Mouse (Mus musculus) intestine, embryonic 15.5 days (tissue): ENCODE data around the gene Lrr1. TPM values are rescaled to one million over a fixed set of nuclear protein-coding genes. Genes with fewer than 3 reads are reported as not detected.

ENCODE experiments used
- ATAC-seq: fragments of 200-750 bp; cut with Nextera tagmentation; 2 replicates; pipeline ENCODE4 v1.8.0; 2017; ENCODE audit warnings: moderate TSS enrichment, moderate library complexity
- H3K27ac ChIP-seq: fragments of 300-500 bp; sonication (generic); 2 replicates; pipeline ENCODE4 v1.5.1; 2015; ENCODE audit warnings: mild to moderate bottlenecking, inconsistent platforms
- H3K27me3 ChIP-seq: fragments of 300-500 bp; sonication (generic); replicated peaks from 2 replicates; pipeline ENCODE4 v1.6.1; 2015; ENCODE audit warnings: inconsistent platforms
- H3K36me3 ChIP-seq: fragments of 300-500 bp; sonication (generic); 2 replicates; pipeline ENCODE4 v1.6.1; 2015; ENCODE audit warnings: inconsistent platforms
- H3K4me1 ChIP-seq: fragments of 300-500 bp; sonication (generic); replicated peaks from 2 replicates; pipeline ENCODE4 v1.6.1; 2015; ENCODE audit warnings: inconsistent platforms
- H3K4me2 ChIP-seq: fragments of 300-500 bp; sonication (generic); replicated peaks from 2 replicates; pipeline ENCODE4 v1.6.1; 2015; ENCODE audit warnings: mild to moderate bottlenecking, inconsistent platforms
- H3K4me3 ChIP-seq: fragments of 300-500 bp; sonication (generic); replicated peaks from 2 replicates; pipeline ENCODE4 v1.5.1; 2015; ENCODE audit warnings: inconsistent platforms
- H3K9ac ChIP-seq: fragments of 300-500 bp; sonication (generic); 2 replicates; pipeline ENCODE4 v1.6.1; 2015; ENCODE audit warnings: inconsistent platforms
- H3K9me3 ChIP-seq: fragments of 300-500 bp; sonication (generic); 2 replicates; pipeline ENCODE4 v1.6.1; 2016; ENCODE audit warnings: inconsistent platforms
- whole genome bisulfite sequencing: fragments of 180-500 bp; shearing (Covaris S2); methylation state at CpG from one replicate; pipeline ENCODE4 v1.1.7; 2015; 5-methylcytosine and 5-hydroxymethylcytosine counted together
- polyA plus RNA-seq: library from polyadenylated mRNA; unstranded; fragments of >200 nt; fragmentation: Nextera tagmentation; extraction: Ambion mirVana; gene quantifications from 2 replicates; pipeline ENCODE4 v1.2.1, GENCODE M21; 2015

The Lrr1 gene
- polyA plus RNA-seq, 1 experiment from 2014 or later = 17.2 TPM

- Histone ChIP-seq H3K27ac (peak overlapping the region; percentile 33), H3K4me2 (peak overlapping the region; percentile 35; the same call in 1 of the 2 replicates), H3K9ac (no peak overlapping the region)
Observed at GRCm38 (mm10) chr12:69186811-69187471, 18.3 kb downstream of the Lrr1 start.

GRCm38 (mm10) chr12:69190074-69190473 lies 21.5 kb downstream of the Lrr1 start:
- 81% methylated on average over 9 of the region's 9 CpGs for WGBS
- Histone ChIP-seq H3K9ac (no peak overlapping the region), H3K27ac (no peak overlapping the region), H3K27me3 (no peaks in the 10 kb centered on the region), H3K4me1 (peaks cover 10% of the 10 kb centered on the region; the same call in 1 of the 2 replicates), H3K4me2 (no peak overlapping the region), H3K9me3 (no peaks in the 10 kb centered on the region), H3K36me3 (0 out of 2 replicates have a peak, but pooled peaks cover 6% of the 10 kb centered on the region), H3K4me3 (no peak overlapping the region)
- ATAC-seq = no peak

More at GRCm38 (mm10) chr12:69186811-69187471, 18.3 kb downstream of the Lrr1 start:
- no peaks in the 10 kb centered on the region for H3K27me3 ChIP-seq
- H3K4me1 ChIP-seq = peaks cover 10% of the 10 kb centered on the region; the same call in 1 of the 2 replicates
- 0 out of 2 replicates have a peak overlapping the region, but pooled peaks have one; percentile 2 for H3K4me3 ChIP-seq
- 0 out of 2 replicates have a peak, but pooled peaks cover 6% of the 10 kb centered on the region for H3K36me3 ChIP-seq
- 61% methylated on average over 5 of the region's 5 CpGs for WGBS
- H3K9me3 ChIP-seq = no peaks in the 10 kb centered on the region
- no peak for ATAC-seq

GRCm38 (mm10) chr12:69190522-69190921 lies 21.9 kb downstream of the Lrr1 start:
- H3K9ac ChIP-seq = no peak overlapping the region
- ATAC-seq = no peak
- no peaks in the 10 kb centered on the region for H3K27me3 ChIP-seq
- no peak overlapping the region for H3K27ac ChIP-seq
- no peak overlapping the region for H3K4me3 ChIP-seq
- peaks cover 9% of the 10 kb centered on the region; the same call in 1 of the 2 replicates for H3K4me1 ChIP-seq
- WGBS = 100% methylated on average over 1 of the region's 1 CpGs
- H3K36me3 ChIP-seq = 0 out of 2 replicates have a peak, but pooled peaks cover 6% of the 10 kb centered on the region
- H3K9me3 ChIP-seq = no peaks in the 10 kb centered on the region
- H3K4me2 ChIP-seq = no peak overlapping the region

DNA sequence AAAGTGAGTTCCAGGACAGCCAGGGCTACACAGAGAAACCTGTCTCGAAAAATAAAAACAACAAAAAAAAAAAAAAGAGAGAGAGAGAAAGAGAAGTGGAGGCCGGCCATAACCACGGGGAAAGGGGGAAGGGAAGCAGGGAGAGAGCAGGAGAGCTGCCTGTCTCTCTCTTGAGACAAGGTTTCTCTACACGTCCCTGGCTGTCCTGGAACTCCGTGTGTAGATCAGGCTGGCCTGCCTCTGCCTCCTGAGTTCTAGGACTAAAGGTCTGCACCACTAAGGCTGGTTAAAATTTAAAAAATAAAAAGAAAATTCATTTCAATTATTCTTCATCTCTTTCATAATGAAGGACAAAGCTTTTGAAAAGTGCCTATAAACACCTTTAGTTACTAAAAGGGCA lies 22.8 kb downstream of the Lrr1 start:
- no peak for ATAC-seq
- Histone ChIP-seq H3K9ac (no peak overlapping the region), H3K4me2 (no peak overlapping the region), H3K27ac (no peak overlapping the region), H3K4me3 (no peak overlapping the region), H3K9me3 (no peaks in the 10 kb centered on the region), H3K27me3 (no peaks in the 10 kb centered on the region), H3K36me3 (0 out of 2 replicates have a peak, but pooled peaks cover 6% of the 10 kb centered on the region), H3K4me1 (peaks cover 8% of the 10 kb centered on the region; the same call in 1 of the 2 replicates)
- 85% methylated on average over 5 of the region's 5 CpGs for WGBS

GRCm38 (mm10) chr12:69192637-69193036 lies 24.0 kb downstream of the Lrr1 start:
- no peak overlapping the region for H3K4me3 ChIP-seq
- H3K27ac ChIP-seq = no peak overlapping the region
- no peak overlapping the region for H3K9ac ChIP-seq
- no peak overlapping the region for H3K4me2 ChIP-seq
- H3K27me3 ChIP-seq = no peaks in the 10 kb centered on the region
- 95% methylated on average over 2 of the region's 2 CpGs for WGBS
- H3K36me3 ChIP-seq = 0 out of 2 replicates have a peak, but pooled peaks cover 6% of the 10 kb centered on the region
- H3K9me3 ChIP-seq = no peaks in the 10 kb centered on the region
- no peak for ATAC-seq
- no peaks in the 10 kb centered on the region for H3K4me1 ChIP-seq

DNA sequence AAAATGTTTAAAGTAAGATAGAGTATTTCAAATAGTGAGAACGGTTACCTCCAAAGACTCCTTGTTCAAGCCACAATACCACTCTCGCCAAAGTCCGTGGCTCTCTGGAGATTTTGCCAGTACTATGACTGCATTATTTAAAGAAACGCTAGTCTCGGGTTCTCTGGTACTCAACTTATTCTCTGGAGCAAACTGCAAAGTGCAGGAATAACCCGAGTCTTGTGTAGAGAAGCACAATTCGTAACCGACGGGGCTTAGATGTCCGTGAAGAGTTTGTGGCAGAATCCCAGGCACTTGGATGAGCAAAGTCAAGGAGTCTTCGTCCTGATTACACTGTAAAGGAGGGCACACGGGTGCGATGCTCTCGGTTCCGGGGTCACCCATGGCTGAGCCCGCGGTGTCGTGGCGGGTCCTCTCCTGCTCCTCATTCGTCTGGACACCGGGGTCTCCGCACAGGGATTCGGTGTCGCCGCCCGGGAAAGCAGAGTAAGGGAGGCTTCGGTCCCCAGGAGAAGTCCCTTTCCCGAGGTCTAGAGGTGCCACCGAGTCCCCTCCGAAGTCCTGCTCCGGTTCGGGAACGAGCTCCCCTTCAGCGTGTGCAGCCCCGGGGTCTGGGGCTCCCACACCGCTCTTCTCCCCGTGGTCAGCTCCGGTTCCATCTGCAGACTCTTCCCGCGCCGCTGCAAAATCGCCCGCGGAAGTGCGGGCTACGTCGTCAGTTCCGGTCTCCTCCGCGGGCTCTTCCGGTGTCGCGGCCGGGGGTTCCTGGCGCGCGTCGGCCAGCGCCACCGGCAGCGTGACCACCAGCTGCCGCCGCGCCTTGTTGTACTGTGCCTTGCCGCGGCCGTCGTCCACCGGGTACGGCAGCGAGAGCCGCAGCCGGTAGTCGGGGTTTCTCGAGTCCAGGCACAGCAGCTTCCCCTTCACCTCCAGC lies 28.1 kb downstream of the Lrr1 start, which contains the start of gene Gm49383:
Gm49383 (minus strand) TSS at position 661 of the 934 bp plus-strand sequence.
- Histone ChIP-seq H3K4me3 (peak within 1 kb of the TSS; percentile 69), H3K27ac (peak within 1 kb of the TSS; percentile 92), H3K4me1 (peaks cover 13% of the 10 kb centered on the region; the same call in 1 of the 2 replicates), H3K36me3 (no peaks in the 10 kb centered on the region), H3K9ac (peak within 1 kb of the TSS; percentile 70), H3K4me2 (peak within 1 kb of the TSS; percentile 93), H3K9me3 (no peaks in the 10 kb centered on the region), H3K27me3 (no peaks in the 10 kb centered on the region)
- WGBS = under 1% methylated on average over 75 of the region's 75 CpGs
- ATAC-seq = peak; percentile 86

GRCm38 (mm10) chr12:69197378-69198163 lies 29.0 kb downstream of the Lrr1 start:
- Histone ChIP-seq H3K4me1 (peaks cover 13% of the 10 kb centered on the region; the same call in 1 of the 2 replicates), H3K27me3 (no peaks in the 10 kb centered on the region), H3K36me3 (no peaks in the 10 kb centered on the region), H3K27ac (peak overlapping the region; percentile 92), H3K9ac (peak overlapping the region; percentile 70), H3K9me3 (no peaks in the 10 kb centered on the region), H3K4me2 (peak overlapping the region; percentile 93), H3K4me3 (peak overlapping the region; percentile 69)
- WGBS = under 1% methylated on average over 94 of the region's 94 CpGs
- peak; percentile 82 for ATAC-seq

DNA sequence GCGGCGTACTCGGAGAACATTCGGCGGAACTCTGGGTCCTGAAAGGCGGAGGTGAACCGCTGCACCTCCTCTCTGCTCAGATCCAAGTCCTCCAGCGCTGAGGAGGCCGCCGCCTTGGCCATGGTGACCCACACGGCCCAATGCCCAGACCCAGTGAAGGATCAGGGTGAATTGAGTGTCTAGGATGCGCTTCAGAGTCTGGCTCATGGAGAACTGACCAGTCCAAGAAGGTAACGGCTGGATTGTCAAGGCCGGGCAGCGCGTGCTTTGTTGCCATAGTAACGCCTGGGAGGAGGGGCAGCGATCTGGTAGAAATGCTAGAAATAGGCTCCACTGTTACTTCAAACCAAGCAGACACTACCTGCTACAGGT lies 29.5 kb downstream of the Lrr1 start, which contains the start of gene Dnaaf2:
Dnaaf2 (minus strand) TSS at position 266 of the 372 bp plus-strand sequence.
- H3K4me1 ChIP-seq = peaks cover 13% of the 10 kb centered on the region; the same call in 1 of the 2 replicates
- H3K27ac ChIP-seq = peak within 1 kb of the TSS; percentile 92
- H3K36me3 ChIP-seq = no peaks in the 10 kb centered on the region
- no peak; the same call in 1 of the 2 replicates for ATAC-seq
- H3K9ac ChIP-seq = peak within 1 kb of the TSS; percentile 70
- peak within 1 kb of the TSS; percentile 69 for H3K4me3 ChIP-seq
- peak within 1 kb of the TSS; percentile 93 for H3K4me2 ChIP-seq
- H3K27me3 ChIP-seq = no peaks in the 10 kb centered on the region
- no peaks in the 10 kb centered on the region for H3K9me3 ChIP-seq
- under 1% methylated on average over 18 of the region's 18 CpGs for WGBS

DNA sequence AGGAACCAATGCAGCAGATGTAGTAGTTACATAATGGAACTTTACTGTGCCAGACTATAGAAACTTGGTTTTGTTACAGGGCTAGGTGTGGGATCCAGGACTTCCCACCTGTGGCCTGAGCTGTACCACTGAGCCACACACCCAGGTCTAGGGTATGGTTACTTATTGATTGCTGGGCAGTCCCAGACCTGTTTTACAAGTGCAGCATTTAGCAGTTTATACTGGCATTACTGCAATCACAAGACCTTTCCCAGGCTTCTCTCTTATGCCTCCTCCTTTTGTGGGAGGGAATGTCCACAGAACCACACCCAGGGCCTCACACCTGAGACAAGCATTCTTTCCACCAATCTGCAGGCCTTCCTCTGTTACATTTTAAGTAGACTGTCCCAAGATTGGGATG lies 30.4 kb downstream of the Lrr1 start:
- Histone ChIP-seq H3K9ac (no peak overlapping the region), H3K27ac (no peak overlapping the region), H3K4me2 (peak overlapping the region; percentile 93), H3K9me3 (no peaks in the 10 kb centered on the region), H3K36me3 (no peaks in the 10 kb centered on the region), H3K27me3 (no peaks in the 10 kb centered on the region), H3K4me1 (peaks cover 13% of the 10 kb centered on the region; the same call in 1 of the 2 replicates), H3K4me3 (no peak overlapping the region)
- ATAC-seq = peak; percentile 26

DNA sequence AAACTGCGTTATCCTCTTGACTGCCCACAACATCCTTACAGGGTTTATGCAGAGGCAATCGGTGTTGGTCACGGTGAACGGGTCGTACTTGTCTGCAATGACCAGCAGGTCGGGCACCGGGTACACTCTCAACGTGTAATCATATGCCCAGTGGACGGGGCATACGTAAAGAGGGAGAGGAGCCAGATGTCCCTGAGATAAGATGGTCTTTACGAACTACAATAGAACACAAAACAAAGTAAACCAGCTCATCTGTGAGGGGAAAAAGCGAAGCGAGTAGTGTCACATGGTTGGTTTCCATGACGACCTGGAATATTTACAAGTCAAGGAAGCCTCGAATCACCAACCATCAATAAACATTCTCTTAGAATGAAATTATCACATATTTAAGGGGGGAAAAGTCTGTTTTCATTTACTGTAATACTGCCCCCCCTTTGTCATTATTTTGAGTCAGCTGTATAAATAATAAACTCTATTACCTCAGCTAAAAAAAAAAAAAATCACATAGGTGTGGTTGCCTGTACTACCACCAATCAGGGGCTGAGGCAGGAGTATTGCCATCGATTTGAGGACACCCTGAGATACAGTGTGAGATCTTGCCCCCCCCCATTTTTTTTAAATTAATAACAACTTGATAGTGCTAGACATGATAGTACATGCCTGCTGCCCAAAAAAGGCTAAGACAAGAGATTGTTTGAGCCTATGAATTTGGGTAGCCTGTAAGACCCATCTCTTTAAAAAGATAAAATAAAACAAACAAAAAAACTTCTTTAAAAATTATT lies 35.6 kb downstream of the Lrr1 start, which contains the start of gene Gm49384:
Gm49384 (minus strand) TSS at position 216 of the 782 bp plus-strand sequence.
- no peak within 1 kb of the TSS for H3K4me2 ChIP-seq
- no peak for ATAC-seq
- WGBS = 81% methylated on average over 16 of the region's 16 CpGs
- H3K9ac ChIP-seq = no peak within 1 kb of the TSS
- 0 out of 2 replicates have a peak, but pooled peaks cover 3% of the 10 kb centered on the region for H3K36me3 ChIP-seq
- H3K4me3 ChIP-seq = no peak within 1 kb of the TSS
- no peak within 1 kb of the TSS for H3K27ac ChIP-seq
- H3K9me3 ChIP-seq = no peaks in the 10 kb centered on the region
- H3K4me1 ChIP-seq = peaks cover 1% of the 10 kb centered on the region; the same call in 1 of the 2 replicates
- H3K27me3 ChIP-seq = no peaks in the 10 kb centered on the region

DNA sequence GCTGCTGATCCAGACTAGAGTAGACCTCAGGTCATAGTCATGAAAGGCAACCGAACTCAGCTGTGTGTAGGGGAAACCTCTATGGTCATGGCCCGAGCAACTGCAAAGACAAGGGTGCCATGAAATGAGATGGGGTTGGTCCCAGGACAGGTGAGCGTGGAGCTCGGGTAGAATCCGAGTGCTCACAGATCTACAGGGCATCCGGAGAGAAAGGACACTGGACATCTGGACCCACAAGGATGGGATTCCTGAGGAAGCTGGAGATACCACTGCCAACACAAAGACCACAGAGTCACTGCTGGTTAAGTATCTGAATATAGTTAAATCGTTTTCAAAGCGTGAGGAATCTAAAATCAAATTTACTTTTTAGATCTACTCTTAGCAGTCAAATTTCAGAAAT lies 38.8 kb downstream of the Lrr1 start:
- WGBS = 95% methylated on average over 8 of the region's 8 CpGs

More for the DNA sequence above, 38.8 kb downstream of the Lrr1 start:
- Histone ChIP-seq H3K4me2 (no peak overlapping the region), H3K27ac (no peak overlapping the region), H3K9me3 (no peaks in the 10 kb centered on the region), H3K4me1 (no peaks in the 10 kb centered on the region), H3K27me3 (no peaks in the 10 kb centered on the region), H3K36me3 (peaks cover 8% of the 10 kb centered on the region), H3K4me3 (no peak overlapping the region), H3K9ac (no peak overlapping the region)
- ATAC-seq = no peak
